Mouse (Mus musculus): ENCODE measurements around the gene Soga1. TPM values are rescaled to one million over a fixed set of nuclear protein-coding genes. Genes with fewer than 3 reads are reported as not detected.

Gene Soga1
- polyA plus RNA-seq, 1 experiment from 2014 or later = 6.3 TPM

- H3K27ac ChIP-seq (ENCODE audit: low read depth, low read length) = no peak overlapping the region
- H3K27me3 ChIP-seq (ENCODE audit: control insufficient read depth, insufficient read depth, low read length) = no peaks in the 10 kb centered on the region
- 65% methylated on average over 4 of the region's 4 CpGs for WGBS
- no peak overlapping the region for H3K4me3 ChIP-seq (ENCODE audit: low read length)
- no peak for ATAC-seq (ENCODE audit: low FRiP score, low TSS enrichment)
- no peaks in the 10 kb centered on the region for H3K9me3 ChIP-seq (ENCODE audit: control insufficient read depth, low read length)
- peaks cover 16% of the 10 kb centered on the region for H3K36me3 ChIP-seq (ENCODE audit: control insufficient read depth, insufficient read depth, low read length)
- H3K4me2 ChIP-seq (replicated peaks; ENCODE audit: low read depth, low read length) = no peak overlapping the region
- peaks cover 39% of the 10 kb centered on the region for H3K4me1 ChIP-seq (ENCODE audit: control insufficient read depth, insufficient read depth, low read length)
- H3K9ac ChIP-seq (ENCODE audit: low read depth, low read length) = no peak overlapping the region
Measured at GRCm38 (mm10) chr2:157063241-157063700, 15.8 kb downstream of the Soga1 start.

- Histone ChIP-seq H3K9me3 (ENCODE audit: control insufficient read depth, low read length) (no peaks in the 10 kb centered on the region), H3K9ac (ENCODE audit: low read depth, low read length) (no peak overlapping the region), H3K36me3 (ENCODE audit: control insufficient read depth, insufficient read depth, low read length) (peaks cover 31% of the 10 kb centered on the region), H3K27me3 (ENCODE audit: control insufficient read depth, insufficient read depth, low read length) (no peaks in the 10 kb centered on the region), H3K4me1 (ENCODE audit: control insufficient read depth, insufficient read depth, low read length) (peaks cover 32% of the 10 kb centered on the region), H3K4me2 (replicated peaks; ENCODE audit: low read depth, low read length) (no peak overlapping the region), H3K4me3 (ENCODE audit: low read length) (no peak overlapping the region), H3K27ac (ENCODE audit: low read depth, low read length) (no peak overlapping the region)
- WGBS = 82% methylated on average over 11 of the region's 11 CpGs
- no peak for ATAC-seq (ENCODE audit: low FRiP score, low TSS enrichment)
Measured at GRCm38 (mm10) chr2:157060557-157061305, 18.3 kb downstream of the Soga1 start.

GRCm38 (mm10) chr2:157060037-157060436 lies 19.0 kb downstream of the Soga1 start:
- Histone ChIP-seq H3K4me1 (ENCODE audit: control insufficient read depth, insufficient read depth, low read length) (peaks cover 26% of the 10 kb centered on the region), H3K27me3 (ENCODE audit: control insufficient read depth, insufficient read depth, low read length) (no peaks in the 10 kb centered on the region), H3K36me3 (ENCODE audit: control insufficient read depth, insufficient read depth, low read length) (peaks cover 32% of the 10 kb centered on the region), H3K9ac (ENCODE audit: low read depth, low read length) (no peak overlapping the region), H3K4me2 (replicated peaks; ENCODE audit: low read depth, low read length) (no peak overlapping the region), H3K27ac (ENCODE audit: low read depth, low read length) (no peak overlapping the region), H3K4me3 (ENCODE audit: low read length) (no peak overlapping the region), H3K9me3 (ENCODE audit: control insufficient read depth, low read length) (no peaks in the 10 kb centered on the region)
- ATAC-seq (ENCODE audit: low FRiP score, low TSS enrichment) = no peak
- WGBS = 87% methylated on average over 14 of the region's 14 CpGs

- peak overlapping the region; percentile 28; the same call in 1 of the 2 replicates for H3K9ac ChIP-seq (ENCODE audit: low read depth, low read length)
- no peak overlapping the region for H3K4me3 ChIP-seq (ENCODE audit: low read length)
- peaks cover 20% of the 10 kb centered on the region for H3K4me1 ChIP-seq (ENCODE audit: control insufficient read depth, insufficient read depth, low read length)
- H3K9me3 ChIP-seq (ENCODE audit: control insufficient read depth, low read length) = no peaks in the 10 kb centered on the region
- 53% methylated on average over 8 of the region's 8 CpGs for WGBS
- ATAC-seq (ENCODE audit: low FRiP score, low TSS enrichment) = 0 out of 2 replicates have a peak, but pooled peaks have one; percentile 13
- H3K27ac ChIP-seq (ENCODE audit: low read depth, low read length) = peak overlapping the region; percentile 85
- H3K36me3 ChIP-seq (ENCODE audit: control insufficient read depth, insufficient read depth, low read length) = peaks cover 32% of the 10 kb centered on the region
- H3K4me2 ChIP-seq (replicated peaks; ENCODE audit: low read depth, low read length) = peak overlapping the region; percentile 31
- H3K27me3 ChIP-seq (ENCODE audit: control insufficient read depth, insufficient read depth, low read length) = no peaks in the 10 kb centered on the region
Measured at GRCm38 (mm10) chr2:157059166-157059565, 19.9 kb downstream of the Soga1 start.

GRCm38 (mm10) chr2:157058342-157058998 lies 20.6 kb downstream of the Soga1 start:
- Histone ChIP-seq H3K36me3 (ENCODE audit: control insufficient read depth, insufficient read depth, low read length) (peaks cover 33% of the 10 kb centered on the region), H3K4me2 (replicated peaks; ENCODE audit: low read depth, low read length) (peak overlapping the region; percentile 31), H3K27me3 (ENCODE audit: control insufficient read depth, insufficient read depth, low read length) (no peaks in the 10 kb centered on the region), H3K4me3 (ENCODE audit: low read length) (no peak overlapping the region), H3K9ac (ENCODE audit: low read depth, low read length) (peak overlapping the region; percentile 45; the same call in 1 of the 2 replicates), H3K27ac (ENCODE audit: low read depth, low read length) (peak overlapping the region; percentile 85), H3K9me3 (ENCODE audit: control insufficient read depth, low read length) (no peaks in the 10 kb centered on the region), H3K4me1 (ENCODE audit: control insufficient read depth, insufficient read depth, low read length) (peaks cover 17% of the 10 kb centered on the region)
- ATAC-seq (ENCODE audit: low FRiP score, low TSS enrichment) = peak; percentile 87
- 10% methylated on average over 18 of the region's 18 CpGs for WGBS

- no peaks in the 10 kb centered on the region for H3K27me3 ChIP-seq (ENCODE audit: control insufficient read depth, insufficient read depth, low read length)
- no peak for ATAC-seq (ENCODE audit: low FRiP score, low TSS enrichment)
- H3K4me2 ChIP-seq (replicated peaks; ENCODE audit: low read depth, low read length) = no peak overlapping the region
- peaks cover 17% of the 10 kb centered on the region for H3K4me1 ChIP-seq (ENCODE audit: control insufficient read depth, insufficient read depth, low read length)
- no peak overlapping the region for H3K4me3 ChIP-seq (ENCODE audit: low read length)
- H3K36me3 ChIP-seq (ENCODE audit: control insufficient read depth, insufficient read depth, low read length) = peaks cover 40% of the 10 kb centered on the region
- peak overlapping the region; percentile 55; the same call in 1 of the 2 replicates for H3K27ac ChIP-seq (ENCODE audit: low read depth, low read length)
- 79% methylated on average over 4 of the region's 4 CpGs for WGBS
- H3K9me3 ChIP-seq (ENCODE audit: control insufficient read depth, low read length) = no peaks in the 10 kb centered on the region
- H3K9ac ChIP-seq (ENCODE audit: low read depth, low read length) = no peak overlapping the region
Measured at GRCm38 (mm10) chr2:157057758-157058157, 21.3 kb downstream of the Soga1 start.

- Histone ChIP-seq H3K9me3 (ENCODE audit: control insufficient read depth, low read length) (no peaks in the 10 kb centered on the region), H3K4me2 (replicated peaks; ENCODE audit: low read depth, low read length) (no peak overlapping the region), H3K9ac (ENCODE audit: low read depth, low read length) (no peak overlapping the region), H3K27ac (ENCODE audit: low read depth, low read length) (peak overlapping the region; percentile 55; the same call in 1 of the 2 replicates), H3K4me1 (ENCODE audit: control insufficient read depth, insufficient read depth, low read length) (peaks cover 17% of the 10 kb centered on the region), H3K27me3 (ENCODE audit: control insufficient read depth, insufficient read depth, low read length) (no peaks in the 10 kb centered on the region), H3K4me3 (ENCODE audit: low read length) (no peak overlapping the region), H3K36me3 (ENCODE audit: control insufficient read depth, insufficient read depth, low read length) (peaks cover 45% of the 10 kb centered on the region)
- no peak for ATAC-seq (ENCODE audit: low FRiP score, low TSS enrichment)
- 89% methylated on average over 3 of the region's 3 CpGs for WGBS
Measured at GRCm38 (mm10) chr2:157057186-157057585, 21.9 kb downstream of the Soga1 start.

GRCm38 (mm10) chr2:157055721-157056120 lies 23.3 kb downstream of the Soga1 start:
- no peak overlapping the region for H3K4me2 ChIP-seq (replicated peaks; ENCODE audit: low read depth, low read length)
- no peaks in the 10 kb centered on the region for H3K27me3 ChIP-seq (ENCODE audit: control insufficient read depth, insufficient read depth, low read length)
- H3K4me3 ChIP-seq (ENCODE audit: low read length) = no peak overlapping the region
- no peak for ATAC-seq (ENCODE audit: low FRiP score, low TSS enrichment)
- no peak overlapping the region for H3K9ac ChIP-seq (ENCODE audit: low read depth, low read length)
- WGBS = 90% methylated on average over 6 of the region's 6 CpGs
- no peaks in the 10 kb centered on the region for H3K9me3 ChIP-seq (ENCODE audit: control insufficient read depth, low read length)
- peaks cover 55% of the 10 kb centered on the region for H3K36me3 ChIP-seq (ENCODE audit: control insufficient read depth, insufficient read depth, low read length)
- H3K4me1 ChIP-seq (ENCODE audit: control insufficient read depth, insufficient read depth, low read length) = peaks cover 17% of the 10 kb centered on the region
- no peak overlapping the region for H3K27ac ChIP-seq (ENCODE audit: low read depth, low read length)

- Histone ChIP-seq H3K9me3 (ENCODE audit: control insufficient read depth, low read length) (no peaks in the 10 kb centered on the region), H3K4me3 (ENCODE audit: low read length) (no peak overlapping the region), H3K27ac (ENCODE audit: low read depth, low read length) (0 out of 2 replicates have a peak overlapping the region, but pooled peaks have one; percentile 21), H3K4me1 (ENCODE audit: control insufficient read depth, insufficient read depth, low read length) (peaks cover 17% of the 10 kb centered on the region), H3K4me2 (replicated peaks; ENCODE audit: low read depth, low read length) (no peak overlapping the region), H3K27me3 (ENCODE audit: control insufficient read depth, insufficient read depth, low read length) (no peaks in the 10 kb centered on the region), H3K9ac (ENCODE audit: low read depth, low read length) (no peak overlapping the region), H3K36me3 (ENCODE audit: control insufficient read depth, insufficient read depth, low read length) (peaks cover 57% of the 10 kb centered on the region)
- no peak for ATAC-seq (ENCODE audit: low FRiP score, low TSS enrichment)
- WGBS = 74% methylated on average over 5 of the region's 5 CpGs
Measured at GRCm38 (mm10) chr2:157054816-157055215, 24.2 kb downstream of the Soga1 start.
